Mouse (Mus musculus) embryonic facial prominence, embryonic 11.5 days (tissue): ENCODE measurements around the gene Top2a. TPM values are rescaled to one million over a fixed set of nuclear protein-coding genes. Genes with fewer than 3 reads are reported as not detected.

Experiments
- ATAC-seq: fragments of 200-750 bp; cut with Nextera tagmentation; replicated peaks from 2 replicates; pipeline ENCODE4 v1.8.0; 2017; ENCODE audit warnings: low read depth; ENCODE audit not compliant: insufficient number of reproducible peaks, low FRiP score, low TSS enrichment
- DNase-seq: peaks from one replicate; pipeline ENCODE4 v3.0.0-alpha.2; 2015; ENCODE audit warnings: low spot score
- H3K27ac ChIP-seq: fragments of 300-500 bp; sonication (generic); replicated peaks from 2 replicates; pipeline ENCODE4 v1.5.1; 2014; ENCODE audit warnings: mild to moderate bottlenecking, low read depth, low read length, control low read depth
- H3K27me3 ChIP-seq: fragments of 300-500 bp; sonication (generic); 2 replicates; pipeline ENCODE4 v1.6.1; 2014; ENCODE audit warnings: mild to moderate bottlenecking, low read length, moderate library complexity, mixed read lengths; ENCODE audit not compliant: control insufficient read depth, insufficient read depth
- H3K36me3 ChIP-seq: fragments of 300-500 bp; sonication (generic); replicated peaks from 2 replicates; pipeline ENCODE4 v1.6.1; 2014; ENCODE audit warnings: low read depth, mild to moderate bottlenecking, low read length, moderate library complexity, mixed read lengths; ENCODE audit not compliant: control insufficient read depth, insufficient read depth
- H3K4me1 ChIP-seq: fragments of 300-500 bp; sonication (generic); 2 replicates; pipeline ENCODE4 v1.6.1; 2014; ENCODE audit warnings: low read length, mixed read lengths; ENCODE audit not compliant: control insufficient read depth, insufficient read depth
- H3K4me2 ChIP-seq: fragments of 300-500 bp; sonication (generic); 2 replicates; pipeline ENCODE4 v1.6.1; 2014; ENCODE audit warnings: low read depth, mild to moderate bottlenecking, control low read depth, low read length, moderate library complexity
- H3K4me3 ChIP-seq: fragments of 300-500 bp; sonication (generic); 2 replicates; pipeline ENCODE4 v1.5.1; 2014; ENCODE audit warnings: low read depth, low read length, control low read depth
- H3K9ac ChIP-seq: fragments of 300-500 bp; sonication (generic); replicated peaks from 2 replicates; pipeline ENCODE4 v1.6.1; 2014; ENCODE audit warnings: mild to moderate bottlenecking, control low read depth, low read length
- H3K9me3 ChIP-seq: fragments of 300-500 bp; sonication (generic); replicated peaks from 2 replicates; pipeline ENCODE4 v1.6.1; 2016; ENCODE audit warnings: mild to moderate bottlenecking, low read length, inconsistent platforms, mixed read lengths; ENCODE audit not compliant: control insufficient read depth
- WGBS: fragments of 180-500 bp; shearing (Covaris S2); extraction: QIAGEN DNeasy Blood & Tissue Kit; methylation state at CpG from one replicate; pipeline ENCODE4 v1.1.7; 2014; 5-methylcytosine and 5-hydroxymethylcytosine counted together
- polyA plus RNA-seq: library from polyadenylated mRNA; unstranded; fragments of >200 nt; fragmentation: Nextera tagmentation; extraction: Ambion mirVana; gene quantifications from 2 replicates; pipeline ENCODE4 v1.2.1, GENCODE M21; 2014

Gene Top2a
- polyA plus RNA-seq, 1 experiment from 2014 or later, result 439 TPM

GRCm38 (mm10) chr11:98971316-98972031 is 52.5 kb downstream of the Top2a start:
- H3K27ac ChIP-seq, result no peak overlapping the region
- no peak overlapping the region for H3K4me3 ChIP-seq
- H3K4me1 ChIP-seq, result peaks cover 23% of the 10 kb centered on the region
- H3K9ac ChIP-seq, result no peak overlapping the region
- H3K36me3 ChIP-seq, result peaks cover 3% of the 10 kb centered on the region
- no peak overlapping the region for H3K4me2 ChIP-seq
- H3K27me3 ChIP-seq, result no peaks in the 10 kb centered on the region
- ATAC-seq (no peak), DNase-seq (no peak)
- H3K9me3 ChIP-seq, result no peaks in the 10 kb centered on the region
- WGBS, result 85% methylated on average over 23 of the region's 23 CpGs

GRCm38 (mm10) chr11:98970191-98970925 is 53.6 kb downstream of the Top2a start:
- DNase-seq (no peak), ATAC-seq (no peak)
- no peak overlapping the region for H3K4me2 ChIP-seq
- H3K4me3 ChIP-seq, result no peak overlapping the region
- no peak overlapping the region for H3K27ac ChIP-seq
- no peaks in the 10 kb centered on the region for H3K27me3 ChIP-seq
- 72% methylated on average over 29 of the region's 29 CpGs for WGBS
- H3K9me3 ChIP-seq, result no peaks in the 10 kb centered on the region
- H3K36me3 ChIP-seq, result peaks cover 3% of the 10 kb centered on the region
- no peak overlapping the region for H3K9ac ChIP-seq
- H3K4me1 ChIP-seq, result peaks cover 31% of the 10 kb centered on the region

GRCm38 (mm10) chr11:98969496-98969927 is 54.5 kb downstream of the Top2a start:
- DNase-seq (no peak), ATAC-seq (no peak; the same call in 1 of the 2 replicates)
- Histone ChIP-seq H3K36me3 (peaks cover 3% of the 10 kb centered on the region), H3K9me3 (no peaks in the 10 kb centered on the region), H3K4me2 (peak overlapping the region; percentile 22; the same call in 1 of the 2 replicates), H3K4me1 (peaks cover 40% of the 10 kb centered on the region), H3K27me3 (no peaks in the 10 kb centered on the region), H3K27ac (peak overlapping the region; percentile 60; the same call in 1 of the 2 replicates), H3K4me3 (no peak overlapping the region), H3K9ac (no peak overlapping the region; the same call in 1 of the 2 replicates)
- 27% methylated on average over 14 of the region's 17 CpGs for WGBS

DNA sequence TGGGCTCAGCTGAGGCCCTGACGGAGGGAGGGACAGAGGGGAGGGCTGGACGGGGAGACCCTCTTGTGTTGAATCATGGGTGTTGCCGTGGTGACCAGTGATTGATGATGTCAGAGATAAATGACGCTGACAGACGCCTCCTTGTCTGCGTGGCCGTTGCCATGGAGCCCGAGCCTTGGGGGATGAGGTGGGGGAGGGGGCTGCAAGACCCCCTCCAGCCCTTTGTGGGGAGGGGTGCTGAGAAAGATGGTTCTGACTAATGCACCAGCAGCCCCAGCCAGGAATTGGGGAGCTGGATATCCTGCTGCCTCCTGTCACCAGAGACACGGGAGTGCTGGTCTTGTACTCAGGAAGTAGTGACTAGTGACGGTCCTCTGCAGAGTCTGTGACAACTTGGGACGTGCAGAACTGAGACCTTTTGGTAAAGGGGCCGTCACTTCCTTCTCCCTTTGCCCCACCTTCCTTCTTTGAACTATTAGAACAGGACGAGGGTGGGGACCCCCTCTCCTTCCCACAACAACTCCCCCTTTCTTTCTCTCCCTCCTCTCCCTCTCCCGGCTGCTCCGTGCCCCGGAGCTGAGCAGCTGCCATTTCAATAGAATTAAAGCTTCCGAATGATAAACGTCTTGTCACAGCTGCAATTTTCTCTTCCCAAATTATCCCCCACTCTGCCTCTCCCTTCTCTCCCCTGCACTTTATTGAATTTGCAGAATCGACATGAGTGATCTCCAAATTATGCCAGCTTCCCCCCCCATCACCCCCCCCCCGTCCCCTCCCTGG is 55.1 kb downstream of the Top2a start:
- Histone ChIP-seq H3K9ac (no peak overlapping the region), H3K4me2 (peak overlapping the region; percentile 29), H3K4me3 (no peak overlapping the region), H3K27me3 (no peaks in the 10 kb centered on the region), H3K36me3 (peaks cover 3% of the 10 kb centered on the region), H3K4me1 (peaks cover 45% of the 10 kb centered on the region), H3K27ac (peak overlapping the region; percentile 66), H3K9me3 (no peaks in the 10 kb centered on the region)
- WGBS, result 6% methylated on average over 20 of the region's 20 CpGs
- ATAC-seq, result 0 out of 2 replicates have a peak, but pooled peaks have one; percentile 12
- peak; percentile 71 for DNase-seq

DNA sequence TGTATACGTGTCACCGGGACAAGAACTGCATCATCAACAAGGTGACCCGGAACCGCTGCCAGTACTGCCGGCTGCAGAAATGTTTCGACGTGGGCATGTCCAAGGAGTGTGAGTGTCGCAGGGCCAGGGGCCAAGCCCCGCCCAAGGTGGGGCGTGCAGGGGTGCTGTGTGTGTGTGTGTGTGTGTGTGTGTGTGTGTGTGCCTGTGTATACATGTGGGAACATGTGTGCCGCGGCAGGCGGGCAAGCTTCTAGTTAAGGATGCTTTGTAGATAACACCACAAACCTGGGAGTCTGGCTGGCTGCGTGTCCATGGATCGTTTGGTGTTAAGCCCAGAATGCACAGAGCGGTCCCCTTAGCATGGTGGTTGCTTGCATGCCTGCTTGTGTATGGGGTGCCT is 55.9 kb downstream of the Top2a start:
- H3K4me1 ChIP-seq, result peaks cover 52% of the 10 kb centered on the region
- H3K4me3 ChIP-seq, result no peak overlapping the region
- DNase-seq (no peak), ATAC-seq (no peak)
- no peak overlapping the region for H3K4me2 ChIP-seq
- no peaks in the 10 kb centered on the region for H3K9me3 ChIP-seq
- 71% methylated on average over 16 of the region's 16 CpGs for WGBS
- no peak overlapping the region for H3K9ac ChIP-seq
- H3K27ac ChIP-seq, result peak overlapping the region; percentile 66
- H3K27me3 ChIP-seq, result no peaks in the 10 kb centered on the region
- peaks cover 3% of the 10 kb centered on the region for H3K36me3 ChIP-seq

- Histone ChIP-seq H3K9me3 (no peaks in the 10 kb centered on the region), H3K36me3 (peaks cover 3% of the 10 kb centered on the region), H3K27me3 (no peaks in the 10 kb centered on the region), H3K4me2 (peak overlapping the region; percentile 10; the same call in 1 of the 2 replicates), H3K4me1 (peaks cover 64% of the 10 kb centered on the region), H3K9ac (no peak overlapping the region), H3K27ac (no peak overlapping the region), H3K4me3 (no peak overlapping the region)
- DNase-seq (no peak), ATAC-seq (no peak)
- WGBS, result 34% methylated on average over 9 of the region's 9 CpGs
Measured at GRCm38 (mm10) chr11:98966499-98967141, 57.4 kb downstream of the Top2a start.

DNA sequence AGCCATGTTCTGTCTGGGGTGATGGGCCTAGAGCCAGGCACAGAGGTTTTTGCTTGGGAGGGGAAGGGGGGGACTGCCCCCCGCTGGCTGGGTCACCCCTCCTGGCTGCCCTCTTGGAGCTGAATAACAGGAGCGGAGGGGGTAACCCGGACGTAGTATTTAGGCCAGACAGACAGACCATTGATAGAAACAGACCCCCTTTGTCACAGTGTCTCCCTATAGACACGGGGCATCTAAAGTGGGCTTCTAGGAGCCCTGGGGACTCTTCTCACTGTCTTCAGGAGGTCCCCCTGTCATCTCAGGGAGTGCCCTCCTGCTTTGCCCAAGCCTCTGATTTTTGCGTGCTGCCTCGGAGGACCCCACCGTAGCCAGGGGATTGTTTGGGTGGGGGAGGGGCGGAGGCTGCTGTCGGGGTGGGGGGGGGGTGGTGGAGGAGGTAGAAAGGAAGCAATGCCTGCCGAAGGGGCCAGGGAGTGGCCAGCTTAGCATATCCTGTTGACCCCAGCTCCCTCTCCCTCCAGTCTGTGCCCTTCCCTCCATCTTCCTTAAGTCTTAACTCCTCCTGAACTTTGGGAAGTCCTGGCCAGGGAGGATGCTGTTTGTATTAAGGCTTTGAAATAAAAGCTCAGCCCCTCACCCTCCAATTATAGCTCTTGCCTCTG is 58.4 kb downstream of the Top2a start:
- no peak for DNase-seq
- Histone ChIP-seq H3K27me3 (no peaks in the 10 kb centered on the region), H3K4me3 (no peak overlapping the region)

More for the DNA sequence above, 58.4 kb downstream of the Top2a start:
- 2% methylated on average over 11 of the region's 11 CpGs for WGBS
- no peak for ATAC-seq
- Histone ChIP-seq H3K4me1 (peaks cover 71% of the 10 kb centered on the region), H3K4me2 (peak overlapping the region; percentile 30), H3K9me3 (no peaks in the 10 kb centered on the region), H3K27ac (peak overlapping the region; percentile 87), H3K36me3 (no peaks in the 10 kb centered on the region; the same call in none of the 2 replicates), H3K9ac (peak overlapping the region; percentile 60; the same call in 1 of the 2 replicates)
